Mouse (Mus musculus) hindbrain, embryonic 14.5 days (tissue): ENCODE measurements around the gene Nid2. TPM values are rescaled to one million over a fixed set of nuclear protein-coding genes. Genes with fewer than 3 reads are reported as not detected.
A peak's percentile ranks its signal among the peaks of the same experiment; 100 is the strongest.

Source experiments
- ATAC-seq: fragments of 200-750 bp; cut with Nextera tagmentation; 2 replicates; pipeline ENCODE4 v1.8.0; 2017; ENCODE audit warnings: moderate number of reproducible peaks, mild to moderate bottlenecking, moderate TSS enrichment, moderate library complexity; ENCODE audit not compliant: low FRiP score
- DNase-seq: peaks from one replicate; pipeline ENCODE4 v3.0.0-alpha.2; 2015; ENCODE audit warnings: low spot score
- H3K27ac ChIP-seq: fragments of 300-500 bp; sonication (generic); 2 replicates; pipeline ENCODE4 v1.5.1; 2014; ENCODE audit warnings: mild to moderate bottlenecking, moderate library complexity
- H3K27me3 ChIP-seq: fragments of 300-500 bp; sonication (generic); 2 replicates; pipeline ENCODE4 v1.6.1; 2014; ENCODE audit warnings: mild to moderate bottlenecking, low read length, mixed read lengths; ENCODE audit not compliant: control insufficient read depth, insufficient read depth
- H3K36me3 ChIP-seq: fragments of 300-500 bp; sonication (generic); replicated peaks from 2 replicates; pipeline ENCODE4 v1.6.1; 2014; ENCODE audit not compliant: control insufficient read depth, insufficient read depth
- H3K4me1 ChIP-seq: fragments of 300-500 bp; sonication (generic); replicated peaks from 2 replicates; pipeline ENCODE4 v1.6.1; 2014; ENCODE audit warnings: antibody characterized with exemption, low read length, mixed read lengths; ENCODE audit not compliant: control insufficient read depth, insufficient read depth
- H3K4me2 ChIP-seq: fragments of 300-500 bp; sonication (generic); replicated peaks from 2 replicates; pipeline ENCODE4 v1.6.1; 2014; ENCODE audit warnings: mild to moderate bottlenecking, moderate library complexity
- H3K4me3 ChIP-seq: fragments of 300-500 bp; sonication (generic); replicated peaks from 2 replicates; pipeline ENCODE4 v1.5.1; 2014; ENCODE audit warnings: mild to moderate bottlenecking, low read length
- H3K9ac ChIP-seq: fragments of 300-500 bp; sonication (generic); 2 replicates; pipeline ENCODE4 v1.6.1; 2014
- H3K9me3 ChIP-seq: fragments of 300-500 bp; sonication (generic); 2 replicates; pipeline ENCODE4 v1.6.1; 2016; ENCODE audit warnings: low read length; ENCODE audit not compliant: control insufficient read depth
- WGBS: fragments of 180-500 bp; shearing (Covaris S2); extraction: QIAGEN DNeasy Blood & Tissue Kit; methylation state at CpG from one replicate; pipeline ENCODE4 v1.1.7; 2014; 5-methylcytosine and 5-hydroxymethylcytosine counted together
- polyA plus RNA-seq: library from polyadenylated mRNA; unstranded; fragments of >200 nt; fragmentation: Nextera tagmentation; extraction: Ambion mirVana; gene quantifications from 2 replicates; pipeline ENCODE4 v1.2.1, GENCODE M21; 2014

The Nid2 gene
- polyA plus RNA-seq, 1 experiment from 2014 or later: 48.7 TPM

DNA sequence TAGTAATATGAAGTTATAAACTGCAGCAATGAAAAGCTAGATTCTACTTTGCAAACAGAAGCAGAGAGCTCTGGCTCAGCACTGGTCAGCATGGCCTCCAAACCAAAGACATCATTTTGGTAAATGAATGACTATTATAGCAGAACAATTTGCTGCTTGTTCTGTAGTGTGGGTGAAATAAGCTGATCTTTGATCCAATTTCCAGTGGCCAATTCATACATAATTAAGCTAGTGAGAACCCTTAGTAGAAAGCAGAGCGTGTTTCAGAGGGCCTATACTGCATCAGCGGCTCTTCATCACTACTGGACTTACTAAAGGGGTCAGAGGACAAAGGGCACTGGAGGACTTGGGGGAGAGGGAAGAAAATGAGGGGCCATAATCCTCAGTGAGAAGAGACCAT, 62.0 kb downstream of the Nid2 start:
- WGBS: 92% methylated on average over 2 of the region's 2 CpGs
- no peaks in the 10 kb centered on the region for H3K4me1 ChIP-seq
- no peak overlapping the region for H3K27ac ChIP-seq
- H3K9ac ChIP-seq: no peak overlapping the region
- DNase-seq (no peak), ATAC-seq (no peak)
- peaks cover 68% of the 10 kb centered on the region for H3K36me3 ChIP-seq
- no peak overlapping the region for H3K4me2 ChIP-seq
- H3K4me3 ChIP-seq: no peak overlapping the region
- H3K27me3 ChIP-seq: no peaks in the 10 kb centered on the region
- no peaks in the 10 kb centered on the region for H3K9me3 ChIP-seq

DNA sequence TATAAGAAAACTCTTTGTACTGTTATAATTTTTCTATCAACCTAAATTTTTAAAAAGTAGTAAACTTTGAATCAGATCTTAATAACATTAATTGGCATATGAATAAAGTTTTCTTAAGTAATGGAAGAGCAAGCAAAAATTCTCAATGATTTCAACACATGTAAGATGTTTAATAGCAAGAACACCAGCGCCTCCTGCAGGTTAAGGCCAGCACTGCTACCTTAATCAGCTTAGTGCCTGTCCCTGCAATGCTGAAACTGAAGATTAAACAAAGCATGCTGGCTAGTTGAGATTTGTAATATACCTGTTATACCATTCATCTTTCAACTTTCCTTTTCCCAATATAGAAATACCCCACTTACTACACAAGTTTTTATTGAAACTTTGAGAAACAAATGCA, 66.9 kb downstream of the Nid2 start:
- no peak overlapping the region for H3K4me2 ChIP-seq
- ATAC-seq (no peak), DNase-seq (peak; percentile 95)
- WGBS: 20% methylated on average over 1 of the region's 1 CpGs
- no peaks in the 10 kb centered on the region for H3K27me3 ChIP-seq
- H3K4me3 ChIP-seq: no peak overlapping the region
- no peak overlapping the region for H3K9ac ChIP-seq
- H3K4me1 ChIP-seq: peaks cover 11% of the 10 kb centered on the region
- peaks cover 76% of the 10 kb centered on the region for H3K36me3 ChIP-seq
- no peak overlapping the region for H3K27ac ChIP-seq
- no peaks in the 10 kb centered on the region for H3K9me3 ChIP-seq

DNA sequence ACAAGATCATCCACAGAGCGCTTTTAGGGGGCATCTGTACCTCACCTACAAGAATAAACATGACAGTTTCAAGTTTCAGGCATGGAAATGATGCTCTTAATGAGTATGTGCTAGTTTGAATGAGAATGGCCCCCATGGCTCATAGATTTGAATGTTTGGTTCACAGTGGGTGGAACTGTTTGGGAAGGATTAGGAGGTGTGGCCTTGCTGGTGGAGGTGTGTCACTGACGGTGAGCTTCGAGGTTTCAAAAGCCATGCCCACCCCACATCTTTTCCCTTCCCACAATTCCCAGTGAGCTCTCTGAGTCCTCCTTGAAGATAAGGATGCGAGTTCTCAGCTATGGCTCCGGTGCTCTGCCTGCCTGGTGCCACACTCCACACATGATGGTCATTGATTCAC, 70.6 kb downstream of the Nid2 start:
- H3K4me1 ChIP-seq: peaks cover 29% of the 10 kb centered on the region
- ATAC-seq: no peak
- WGBS: 98% methylated on average over 5 of the region's 5 CpGs

GRCm38 (mm10) chr14:19823321-19824142, 72.5 kb downstream of the Nid2 start, which contains the start of gene Rtraf:
TSS of gene Rtraf (minus strand) at chr14:19823824.
- H3K9ac ChIP-seq: peak within 1 kb of the TSS; percentile 86
- WGBS: under 1% methylated on average over 80 of the region's 80 CpGs
- ATAC-seq: peak; percentile 98

More for the DNA sequence above, 70.6 kb downstream of the Nid2 start:
- no peak for DNase-seq
- H3K9me3 ChIP-seq: no peaks in the 10 kb centered on the region
- H3K4me2 ChIP-seq: no peak overlapping the region
- H3K9ac ChIP-seq: no peak overlapping the region
- H3K4me3 ChIP-seq: no peak overlapping the region
- no peak overlapping the region for H3K27ac ChIP-seq
- no peaks in the 10 kb centered on the region for H3K27me3 ChIP-seq
- peaks cover 39% of the 10 kb centered on the region for H3K36me3 ChIP-seq

DNA sequence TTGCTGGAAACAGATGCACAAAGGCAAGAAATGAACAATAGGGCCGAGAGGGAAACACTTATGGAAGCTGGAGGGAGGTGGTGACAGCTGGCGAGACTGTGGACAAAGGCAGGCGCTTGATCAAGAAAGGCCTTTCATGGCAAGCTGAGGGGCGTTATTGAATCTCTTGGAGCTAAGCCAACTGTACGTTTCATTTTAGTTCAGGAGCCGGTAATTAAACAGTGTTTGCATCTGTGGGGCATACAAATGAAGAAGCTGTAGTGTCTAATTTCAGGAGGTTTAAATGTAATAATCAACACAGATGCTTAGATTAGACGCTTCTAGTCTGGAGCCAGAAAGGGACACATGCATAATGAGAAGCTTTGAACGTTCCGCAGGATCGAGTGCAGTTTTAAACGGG, 74.4 kb downstream of the Nid2 start:
- 18% methylated on average over 11 of the region's 11 CpGs for WGBS
- H3K27me3 ChIP-seq: no peaks in the 10 kb centered on the region
- no peak for ATAC-seq
- H3K36me3 ChIP-seq: peaks cover 14% of the 10 kb centered on the region
- peak overlapping the region; percentile 88 for H3K27ac ChIP-seq
- H3K4me2 ChIP-seq: peak overlapping the region; percentile 24; the same call in 1 of the 2 replicates
- H3K4me1 ChIP-seq: peaks cover 25% of the 10 kb centered on the region
- DNase-seq: peak; percentile 71
- peak overlapping the region; percentile 31; the same call in 1 of the 2 replicates for H3K9ac ChIP-seq
- no peaks in the 10 kb centered on the region for H3K9me3 ChIP-seq
- H3K4me3 ChIP-seq: no peak overlapping the region

More at GRCm38 (mm10) chr14:19823321-19824142, 72.5 kb downstream of the Nid2 start, which contains the start of gene Rtraf:
- Histone ChIP-seq H3K27me3 (no peaks in the 10 kb centered on the region), H3K4me1 (peaks cover 29% of the 10 kb centered on the region), H3K4me2 (peak within 1 kb of the TSS; percentile 89), H3K9me3 (no peaks in the 10 kb centered on the region), H3K27ac (peak within 1 kb of the TSS; percentile 88), H3K36me3 (peaks cover 33% of the 10 kb centered on the region), H3K4me3 (peak within 1 kb of the TSS; percentile 73)
- peak; percentile 96 for DNase-seq

DNA sequence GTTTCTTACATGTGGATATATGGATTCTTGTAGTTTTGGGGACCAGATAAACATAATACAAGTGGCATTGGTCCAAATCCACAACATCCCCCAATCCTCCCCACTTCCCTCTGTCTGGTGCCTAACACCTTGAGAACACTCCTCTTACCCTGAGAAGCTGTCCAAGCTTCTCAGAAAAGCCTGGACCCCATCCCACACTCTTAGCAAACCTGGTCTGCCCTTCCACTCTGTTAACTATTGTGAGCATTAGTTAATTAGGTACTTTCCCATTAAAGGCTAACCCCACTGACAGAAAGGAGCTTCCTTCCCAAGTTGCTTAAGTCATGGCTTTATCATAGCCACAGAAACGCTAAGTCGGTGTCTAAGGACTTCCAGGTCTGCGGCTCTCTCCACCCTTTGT, 85.2 kb downstream of the Nid2 start:
- ATAC-seq: no peak
- WGBS: 90% methylated on average over 3 of the region's 3 CpGs
- H3K36me3 ChIP-seq: no peaks in the 10 kb centered on the region
- no peak overlapping the region for H3K27ac ChIP-seq
- no peaks in the 10 kb centered on the region for H3K4me1 ChIP-seq
- H3K4me3 ChIP-seq: no peak overlapping the region
- DNase-seq: no peak
- no peaks in the 10 kb centered on the region for H3K27me3 ChIP-seq
- H3K4me2 ChIP-seq: no peak overlapping the region
- no peaks in the 10 kb centered on the region for H3K9me3 ChIP-seq
- no peak overlapping the region for H3K9ac ChIP-seq

DNA sequence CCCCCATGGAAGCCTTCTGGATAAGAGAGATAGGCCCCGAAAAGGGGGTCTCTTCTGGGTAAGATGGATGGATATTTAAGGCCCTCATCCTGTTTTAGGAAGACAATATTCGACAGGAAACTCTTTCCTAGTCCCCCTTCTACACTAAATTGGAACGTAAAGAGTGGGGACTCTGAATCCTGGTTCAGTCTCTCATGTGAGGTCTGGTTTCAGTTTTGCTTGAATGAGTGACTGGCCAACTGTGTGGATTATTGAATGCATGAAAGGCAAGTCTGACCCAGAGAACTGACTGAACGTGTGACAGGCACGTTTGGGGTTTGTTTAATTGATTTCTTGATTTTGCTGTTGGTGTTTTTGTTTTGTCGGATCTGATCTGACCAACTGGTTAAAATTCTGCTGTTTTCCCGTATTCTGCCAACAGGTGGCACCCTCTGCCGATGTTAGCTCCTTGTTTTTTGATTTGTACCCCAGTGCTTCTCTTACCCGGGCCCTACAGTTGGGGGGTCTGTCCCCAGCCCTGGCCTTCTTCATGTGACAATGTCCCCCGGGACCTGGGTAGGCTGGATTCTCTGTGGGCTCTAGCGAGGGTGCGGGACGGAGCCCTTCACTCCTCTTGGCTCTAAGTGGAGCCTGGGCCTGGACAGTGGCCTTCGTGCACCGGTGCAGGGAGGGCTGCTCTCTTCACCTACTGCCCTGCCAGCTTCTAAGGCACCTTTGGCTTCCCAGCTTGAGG, 88.7 kb downstream of the Nid2 start:
- no peak overlapping the region; the same call in 1 of the 2 replicates for H3K4me3 ChIP-seq
- WGBS: 25% methylated on average over 15 of the region's 15 CpGs

GRCm38 (mm10) chr14:19853471-19853870, 102.4 kb downstream of the Nid2 start:
- ATAC-seq (no peak), DNase-seq (no peak)
- Histone ChIP-seq H3K4me1 (no peaks in the 10 kb centered on the region), H3K9ac (no peak overlapping the region), H3K27ac (no peak overlapping the region), H3K27me3 (no peaks in the 10 kb centered on the region), H3K4me2 (no peak overlapping the region), H3K36me3 (no peaks in the 10 kb centered on the region), H3K4me3 (no peak overlapping the region), H3K9me3 (no peaks in the 10 kb centered on the region)
- 42% methylated on average over 3 of the region's 3 CpGs for WGBS

More for the DNA sequence above, 88.7 kb downstream of the Nid2 start:
- Histone ChIP-seq H3K36me3 (no peaks in the 10 kb centered on the region), H3K4me2 (peak overlapping the region; percentile 46), H3K4me1 (no peaks in the 10 kb centered on the region), H3K27ac (no peak overlapping the region), H3K9me3 (no peaks in the 10 kb centered on the region), H3K27me3 (no peaks in the 10 kb centered on the region), H3K9ac (peak overlapping the region; percentile 44)
- peak; percentile 83 for DNase-seq
- ATAC-seq: peak; percentile 83

DNA sequence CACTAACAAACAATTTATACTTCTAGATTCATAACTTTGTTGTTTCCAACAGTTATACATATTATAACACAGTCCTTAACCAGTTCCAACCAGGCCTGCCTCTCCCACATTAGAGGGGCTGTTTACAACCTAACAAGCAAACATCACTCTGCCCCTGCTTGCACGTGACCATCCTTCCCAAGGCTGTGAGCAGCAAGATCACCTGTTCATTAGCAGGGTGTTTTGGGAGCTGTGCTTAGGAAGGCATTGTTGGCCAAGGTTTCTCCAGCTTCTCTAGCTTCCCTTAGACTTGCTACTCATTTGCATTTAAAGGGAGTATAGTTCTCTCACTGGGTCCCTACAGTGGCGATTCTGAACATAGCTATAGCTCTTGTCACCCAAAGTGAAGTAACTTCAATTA, 107.2 kb downstream of the Nid2 start:
- H3K27ac ChIP-seq: no peak overlapping the region
- H3K9ac ChIP-seq: no peak overlapping the region
- no peaks in the 10 kb centered on the region for H3K4me1 ChIP-seq
- 84% methylated on average over 2 of the region's 2 CpGs for WGBS
- DNase-seq (no peak), ATAC-seq (no peak)
- no peaks in the 10 kb centered on the region for H3K36me3 ChIP-seq
- H3K4me3 ChIP-seq: no peak overlapping the region
- H3K4me2 ChIP-seq: no peak overlapping the region
- H3K9me3 ChIP-seq: no peaks in the 10 kb centered on the region
- H3K27me3 ChIP-seq: no peaks in the 10 kb centered on the region
